Mouse (Mus musculus) MEL (cell line): ENCODE data around the gene Phlda2. TPM values are rescaled to one million over a fixed set of nuclear protein-coding genes. Genes with fewer than 3 reads are reported as not detected.

ENCODE experiments used
- DNase-seq: peaks from one replicate; pipeline ENCODE4 v3.0.0; 2011; ENCODE audit warnings: low read depth, low spot score
- H3K27ac ChIP-seq: 2 replicates; pipeline ENCODE4 v1.5.1; 2012; ENCODE audit warnings: low read depth, mild to moderate bottlenecking, control low read depth, low read length, moderate library complexity; ENCODE audit not compliant: control insufficient read depth
- H3K27me3 ChIP-seq, 2 experiments: fragments of 150-350 bp in 1 of 2; sonication (generic) in 1 of 2; 2 replicates each; pipeline ENCODE4 v1.6.1; 2012; ENCODE audit warnings: low read length in 2 of 2, mild to moderate bottlenecking in 2 of 2, improper control_type of control experiment in 1 of 2, moderate library complexity in 1 of 2; ENCODE audit not compliant: insufficient read depth in 2 of 2, control insufficient read depth in 1 of 2
- H3K36me3 ChIP-seq, 2 experiments: 2 replicates each; pipeline ENCODE4 v1.6.1; 2012 to 2014; ENCODE audit warnings: low read length in 2 of 2, improper control_type of control experiment in 1 of 2, inconsistent platforms in 1 of 2, mild to moderate bottlenecking in 1 of 2; ENCODE audit not compliant: insufficient read depth in 2 of 2, control insufficient read depth in 1 of 2
- H3K4me1 ChIP-seq, 2 experiments: fragments of 150-350 bp in 1 of 2; sonication (generic) in 1 of 2; 2 replicates each; pipeline ENCODE4 v1.6.1; 2012; ENCODE audit warnings: low read length in 2 of 2, improper control_type of control experiment in 1 of 2, mild to moderate bottlenecking in 1 of 2; ENCODE audit not compliant: insufficient read depth in 2 of 2, control insufficient read depth in 1 of 2
- H3K4me3 ChIP-seq, 2 experiments: fragments of 150-350 bp in 1 of 2; sonication (generic) in 1 of 2; 2 replicates each; pipeline ENCODE4 v1.5.1; 2012; ENCODE audit warnings: low read depth in 2 of 2, low read length in 2 of 2, mild to moderate bottlenecking in 2 of 2, moderate library complexity in 2 of 2, control low read depth in 1 of 2, improper control_type of control experiment in 1 of 2; ENCODE audit not compliant: control insufficient read depth in 1 of 2, insufficient read depth in 1 of 2
- H3K79me2 ChIP-seq: 2 replicates; pipeline ENCODE4 v1.6.1; 2012; ENCODE audit warnings: mild to moderate bottlenecking, low read length, moderate library complexity; ENCODE audit not compliant: control insufficient read depth, poor library complexity, insufficient read depth
- H3K9ac ChIP-seq: 2 replicates; pipeline ENCODE4 v1.6.1; 2012; ENCODE audit warnings: low read depth, mild to moderate bottlenecking, control low read depth, low read length, moderate library complexity; ENCODE audit not compliant: control insufficient read depth, poor library complexity, severe bottlenecking
- H3K9me3 ChIP-seq: fragments of 150-350 bp; sonication (generic); replicated peaks from 2 replicates; pipeline ENCODE4 v1.6.1; 2012; ENCODE audit warnings: mild to moderate bottlenecking, low read length, improper control_type of control experiment, moderate library complexity; ENCODE audit not compliant: insufficient read depth
- BHLHE40 ChIP-seq: IDR thresholded peaks from 2 replicates; pipeline ENCODE4 v1.6.1; 2012; ENCODE audit warnings: low read depth, mild to moderate bottlenecking, inconsistent platforms, low read length, improper control_type of control experiment, borderline replicate concordance
- CHD1 ChIP-seq: IDR thresholded peaks from 2 replicates; pipeline ENCODE4 v1.6.1; 2012; ENCODE audit warnings: low read depth, mild to moderate bottlenecking, inconsistent platforms, low read length, improper control_type of control experiment
- E2F4 ChIP-seq: IDR thresholded peaks from 2 replicates; pipeline ENCODE4 v1.6.1; 2011; ENCODE audit warnings: low read depth, low read length, improper control_type of control experiment, borderline replicate concordance
- ELF1 ChIP-seq: IDR thresholded peaks from 2 replicates; pipeline ENCODE4 v1.6.1; 2014; ENCODE audit warnings: low read depth, mild to moderate bottlenecking, inconsistent platforms, low read length, improper control_type of control experiment, moderate library complexity
- EP300 ChIP-seq, 2 experiments: IDR thresholded peaks; 2 replicates each; pipeline ENCODE4 v1.6.1; 2011; ENCODE audit warnings: improper control_type of control experiment in 2 of 2, low read length in 2 of 2, low read depth in 1 of 2, mild to moderate bottlenecking in 1 of 2
- GABPA ChIP-seq: IDR thresholded peaks from 2 replicates; pipeline ENCODE4 v1.6.1; 2012; ENCODE audit warnings: low read depth, mild to moderate bottlenecking, inconsistent platforms, low read length, improper control_type of control experiment, moderate library complexity
- HCFC1 ChIP-seq: IDR thresholded peaks from 2 replicates; pipeline ENCODE4 v1.6.1; 2012; ENCODE audit warnings: low read depth, mild to moderate bottlenecking, inconsistent platforms, low read length, improper control_type of control experiment, moderate library complexity
- MAFK ChIP-seq: IDR thresholded peaks from 2 replicates; pipeline ENCODE4 v1.6.1; 2011; ENCODE audit warnings: low read depth, mild to moderate bottlenecking, low read length, improper control_type of control experiment, borderline replicate concordance
- MAX ChIP-seq: IDR thresholded peaks from 2 replicates; pipeline ENCODE4 v1.6.1; 2011; ENCODE audit warnings: low read length, improper control_type of control experiment
- MAZ ChIP-seq: IDR thresholded peaks from 2 replicates; pipeline ENCODE4 v1.6.1; 2012; ENCODE audit warnings: low read depth, mild to moderate bottlenecking, inconsistent platforms, low read length, improper control_type of control experiment
- MEF2A ChIP-seq: IDR thresholded peaks from 2 replicates; pipeline ENCODE4 v1.6.1; 2014; ENCODE audit warnings: low read depth, mild to moderate bottlenecking, inconsistent platforms, low read length, improper control_type of control experiment; ENCODE audit not compliant: poor library complexity, insufficient replicate concordance, severe bottlenecking; ENCODE audit errors: extremely low read depth
- MXI1 ChIP-seq: IDR thresholded peaks from 2 replicates; pipeline ENCODE4 v1.6.1; 2011; ENCODE audit warnings: mild to moderate bottlenecking, low read depth, low read length, improper control_type of control experiment
- MYB ChIP-seq: IDR thresholded peaks from 2 replicates; pipeline ENCODE4 v1.6.1; 2011; ENCODE audit warnings: mild to moderate bottlenecking, low read depth, low read length, improper control_type of control experiment
- NELFE ChIP-seq: IDR thresholded peaks from 2 replicates; pipeline ENCODE4 v1.6.1; 2011; ENCODE audit warnings: low read depth, low read length, improper control_type of control experiment
- POLR2A ChIP-seq, 2 experiments: IDR thresholded peaks; 2 replicates each; pipeline ENCODE4 v1.6.1; 2011 to 2012; ENCODE audit warnings: low read length in 2 of 2, mild to moderate bottlenecking in 2 of 2, control low read depth in 1 of 2, improper control_type of control experiment in 1 of 2, low read depth in 1 of 2, moderate library complexity in 1 of 2; ENCODE audit not compliant: control insufficient read depth in 1 of 2, insufficient read depth in 1 of 2, poor library complexity in 1 of 2
- POLR2AphosphoS2 ChIP-seq: IDR thresholded peaks from 2 replicates; pipeline ENCODE4 v1.6.1; 2011; ENCODE audit warnings: low read length, improper control_type of control experiment
- POLR2AphosphoS5 ChIP-seq: IDR thresholded peaks from 2 replicates; pipeline ENCODE4 v1.6.1; 2012; ENCODE audit warnings: low read depth, borderline replicate concordance, mild to moderate bottlenecking, inconsistent platforms, low read length, moderate library complexity, mixed read lengths
- RAD21 ChIP-seq: IDR thresholded peaks from 2 replicates; pipeline ENCODE4 v1.6.1; 2011; ENCODE audit warnings: mild to moderate bottlenecking, low read depth, low read length, improper control_type of control experiment
- RCOR1 ChIP-seq: IDR thresholded peaks from 2 replicates; pipeline ENCODE4 v1.6.1; 2012; ENCODE audit warnings: low read depth, mild to moderate bottlenecking, inconsistent platforms, low read length, improper control_type of control experiment
- SIN3A ChIP-seq: IDR thresholded peaks from 2 replicates; pipeline ENCODE4 v1.6.1; 2012; ENCODE audit warnings: low read length, improper control_type of control experiment, inconsistent platforms
- SMC3 ChIP-seq: IDR thresholded peaks from 2 replicates; pipeline ENCODE4 v1.6.1; 2011; ENCODE audit warnings: low read depth, low read length, improper control_type of control experiment
- TAL1 ChIP-seq: IDR thresholded peaks from 2 replicates; pipeline ENCODE4 v1.6.1; 2012; ENCODE audit warnings: mild to moderate bottlenecking, inconsistent platforms, low read length, moderate library complexity, mixed read lengths
- TBP ChIP-seq: IDR thresholded peaks from 2 replicates; pipeline ENCODE4 v1.8.0; 2011; ENCODE audit warnings: low read depth, low read length, improper control_type of control experiment
- TCF12 ChIP-seq: IDR thresholded peaks from 2 replicates; pipeline ENCODE4 v1.6.1; 2014; ENCODE audit warnings: low read depth, mild to moderate bottlenecking, inconsistent platforms, low read length, improper control_type of control experiment, moderate library complexity
- USF1 ChIP-seq: IDR thresholded peaks from 2 replicates; pipeline ENCODE4 v1.6.1; 2014; ENCODE audit warnings: low read depth, mild to moderate bottlenecking, inconsistent platforms, low read length, improper control_type of control experiment, moderate library complexity
- ZC3H11A ChIP-seq: IDR thresholded peaks from 2 replicates; pipeline ENCODE4 v1.6.1; 2012; ENCODE audit warnings: low read depth, mild to moderate bottlenecking, inconsistent platforms, low read length, improper control_type of control experiment
- ZKSCAN1 ChIP-seq: IDR thresholded peaks from 2 replicates; pipeline ENCODE4 v1.6.1; 2012; ENCODE audit warnings: low read depth, mild to moderate bottlenecking, inconsistent platforms, low read length, improper control_type of control experiment, moderate library complexity
- ZNF384 ChIP-seq: IDR thresholded peaks from 2 replicates; pipeline ENCODE4 v1.6.1; 2012; ENCODE audit warnings: low read depth, mild to moderate bottlenecking, inconsistent platforms, low read length, improper control_type of control experiment
- polyA plus RNA-seq, 2 experiments: library from polyadenylated mRNA; stranded (reverse) in 1 of 2; unstranded in 1 of 2; fragments of >175 nt in 1 of 2; fragments of >200 nt in 1 of 2; gene quantifications; 2 replicates each; pipeline versions ENCODE4 v1.2.1 to v1.2.4; 2012; ENCODE audit warnings: low replicate concordance in 2 of 2, low read depth in 1 of 2; ENCODE audit not compliant: insufficient read length in 2 of 2, insufficient read depth in 1 of 2, missing spikeins in 1 of 2
- total RNA-seq: library from RNA; depleted of rRNA; stranded (reverse); fragments of 300-350 nt; gene quantifications from 2 replicates; pipeline ENCODE4 v1.2.3, GENCODE M21; 2012

Phlda2 gene
- total and polyA plus RNA-seq, 3 experiments: 152 to 253 TPM; not detected in 1

GRCm38 (mm10) chr7:143505823-143506222 is 2.9 kb upstream of the Phlda2 start (continued):
- TF ChIP-seq POLR2A (IDR thresholded peaks at IDR 0.05; ENCODE audit: control insufficient read depth in 1 of 2, insufficient read depth in 1 of 2, low read depth in 1 of 2, low read length in 2 of 2, poor library complexity in 1 of 2) (no peak), NELFE (no peak), USF1 (peak; percentile 46), MAX (peak; percentile 89), GABPA (no peak), ELF1 (0 out of 2 replicates have a peak, but pooled peaks have one; percentile 7), TBP (peak; percentile 97), ZKSCAN1 (no peak), SIN3A (peak; percentile 89), MEF2A (no peak), E2F4 (no peak), MXI1 (peak; percentile 98), MAFK (no peak; the same call in 1 of the 2 replicates), RCOR1 (peak; percentile 26; the same call in 1 of the 2 replicates), BHLHE40 (peak; percentile 63; the same call in 1 of the 2 replicates)
- TF ChIP-seq, all 39 proteins: peak for 16

GRCm38 (mm10) chr7:143505411-143505810 is 2.5 kb upstream of the Phlda2 start:
- H3K27me3 ChIP-seq: no peaks in the 10 kb centered on the region
- DNase-seq: peak; percentile 58

More at GRCm38 (mm10) chr7:143505411-143505810, 2.5 kb upstream of the Phlda2 start:
- H3K9ac ChIP-seq: no peak overlapping the region
- H3K27ac ChIP-seq: no peak overlapping the region
- peaks cover 10% of the 10 kb centered on the region for H3K79me2 ChIP-seq
- peaks cover 5 to 14% of the 10 kb centered on the region in 2 experiments; a peak in 3 of 4 replicates for H3K4me1 ChIP-seq
- H3K36me3 ChIP-seq: peaks cover 0 to 6% of the 10 kb centered on the region in 2 experiments; a peak in 2 of 4 replicates
- TF ChIP-seq ZNF384 (no peak), ELF1 (no peak), CHD1 (no peak), TBP (no peak), ZKSCAN1 (no peak), RCOR1 (no peak), POLR2AphosphoS5 (no peak), MYB (no peak), ZC3H11A (no peak), HCFC1 (no peak), POLR2A (IDR thresholded peaks at IDR 0.05; ENCODE audit: control insufficient read depth in 1 of 2, insufficient read depth in 1 of 2, low read depth in 1 of 2, low read length in 2 of 2, poor library complexity in 1 of 2) (no peak), POLR2AphosphoS2 (no peak), RAD21 (no peak), MXI1 (no peak), EP300 (IDR thresholded peaks at IDR 0.05; ENCODE audit: low read depth in 1 of 2, low read length in 2 of 2) (no peak), TAL1 (no peak), MAZ (no peak), TCF12 (no peak), SMC3 (no peak)
- TF ChIP-seq, all 39 proteins: peak for 0
- Histone ChIP-seq H3K4me3 (no peak overlapping the region), H3K9me3 (no peaks in the 10 kb centered on the region)
